Mouse (Mus musculus): ENCODE data around the gene Sec31b. TPM values are rescaled to one million over a fixed set of nuclear protein-coding genes. Genes with fewer than 3 reads are reported as not detected.

The Sec31b gene
- polyA plus RNA-seq, 1 experiment: 5.4 TPM

DNA sequence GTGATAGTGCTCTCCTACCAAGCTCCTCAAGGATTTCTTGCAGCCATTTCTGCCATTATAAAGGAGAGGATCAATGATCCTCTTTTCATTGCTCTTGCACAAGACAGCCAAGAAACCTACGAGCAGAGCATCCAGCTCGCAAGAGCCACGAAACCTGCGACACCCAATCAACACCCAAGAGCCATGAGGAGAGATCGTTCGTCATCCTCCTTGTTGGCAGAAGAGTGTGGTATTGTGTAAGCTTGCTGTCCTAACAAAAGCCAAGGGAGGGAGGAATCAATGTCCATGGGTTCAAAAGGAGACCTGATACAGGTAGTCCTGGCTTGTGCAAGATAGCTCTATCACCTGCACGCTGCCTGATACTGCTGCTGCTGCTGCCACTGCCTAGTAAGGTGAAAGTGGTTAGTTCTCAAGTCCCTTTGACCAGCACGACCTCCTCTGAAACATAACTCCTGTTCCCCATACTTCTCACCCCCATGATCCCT is 2.9 kb downstream of the Sec31b start:
- no peaks in the 10 kb centered on the region for H3K27me3 ChIP-seq (ENCODE audit: control insufficient read depth, insufficient read depth, low read length)
- TF ChIP-seq CTCF (IDR thresholded peaks at IDR 0.05; ENCODE audit: extremely low read depth, insufficient read depth, insufficient read length, insufficient replicate concordance) (no peak), POLR2A (IDR thresholded peaks at IDR 0.05; ENCODE audit: low read depth, low read length) (no peak)
- H3K36me3 ChIP-seq (ENCODE audit: control insufficient read depth, insufficient read depth, low read length): no peaks in the 10 kb centered on the region; the same call in 1 of the 2 replicates
- H3K27ac ChIP-seq (ENCODE audit: insufficient read depth, low read length): no peak overlapping the region
- no peak overlapping the region for H3K4me3 ChIP-seq (ENCODE audit: extremely low read depth, insufficient read depth, insufficient read length)
- 89% methylated on average over 8 of the region's 8 CpGs for WGBS
- DNase-seq (ENCODE audit: low read depth in 1 of 2, low spot score in 2 of 2): no peak
- peaks cover 5% of the 10 kb centered on the region; the same call in 1 of the 2 replicates for H3K4me1 ChIP-seq (ENCODE audit: control insufficient read depth, insufficient read depth, insufficient read length)

- WGBS: 88% methylated on average over 8 of the region's 8 CpGs
- no peak for TF ChIP-seq CTCF (IDR thresholded peaks at IDR 0.05; ENCODE audit: extremely low read depth, insufficient read depth, insufficient read length, insufficient replicate concordance)
- no peak for TF ChIP-seq POLR2A (IDR thresholded peaks at IDR 0.05; ENCODE audit: low read depth, low read length)
Observed at GRCm38 (mm10) chr19:44537416-44537815, 8.2 kb downstream of the Sec31b start.

GRCm38 (mm10) chr19:44535376-44535775 is 10.3 kb downstream of the Sec31b start:
- H3K4me3 ChIP-seq (ENCODE audit: extremely low read depth, insufficient read depth, insufficient read length): no peak overlapping the region

More at GRCm38 (mm10) chr19:44537416-44537815, 8.2 kb downstream of the Sec31b start:
- Histone ChIP-seq H3K4me1 (ENCODE audit: control insufficient read depth, insufficient read depth, insufficient read length) (no peaks in the 10 kb centered on the region), H3K27me3 (ENCODE audit: control insufficient read depth, insufficient read depth, low read length) (no peaks in the 10 kb centered on the region), H3K4me3 (ENCODE audit: extremely low read depth, insufficient read depth, insufficient read length) (no peak overlapping the region), H3K36me3 (ENCODE audit: control insufficient read depth, insufficient read depth, low read length) (no peaks in the 10 kb centered on the region; the same call in 1 of the 2 replicates), H3K27ac (ENCODE audit: insufficient read depth, low read length) (no peak overlapping the region)
- no peak for DNase-seq (ENCODE audit: low read depth in 1 of 2, low spot score in 2 of 2)

GRCm38 (mm10) chr19:44530018-44530417 is 15.6 kb downstream of the Sec31b start:
- Histone ChIP-seq H3K36me3 (ENCODE audit: control insufficient read depth, insufficient read depth, low read length) (no peaks in the 10 kb centered on the region; the same call in 1 of the 2 replicates), H3K27me3 (ENCODE audit: control insufficient read depth, insufficient read depth, low read length) (no peaks in the 10 kb centered on the region), H3K27ac (ENCODE audit: insufficient read depth, low read length) (no peak overlapping the region), H3K4me3 (ENCODE audit: extremely low read depth, insufficient read depth, insufficient read length) (no peak overlapping the region), H3K4me1 (ENCODE audit: control insufficient read depth, insufficient read depth, insufficient read length) (no peaks in the 10 kb centered on the region)
- TF ChIP-seq POLR2A (IDR thresholded peaks at IDR 0.05; ENCODE audit: low read depth, low read length) (no peak), CTCF (IDR thresholded peaks at IDR 0.05; ENCODE audit: extremely low read depth, insufficient read depth, insufficient read length, insufficient replicate concordance) (no peak)
- DNase-seq (ENCODE audit: low read depth in 1 of 2, low spot score in 2 of 2): no peak
- WGBS: 86% methylated on average over 6 of the region's 6 CpGs

More at GRCm38 (mm10) chr19:44535376-44535775, 10.3 kb downstream of the Sec31b start:
- no peak overlapping the region for H3K27ac ChIP-seq (ENCODE audit: insufficient read depth, low read length)
- H3K4me1 ChIP-seq (ENCODE audit: control insufficient read depth, insufficient read depth, insufficient read length): no peaks in the 10 kb centered on the region
- DNase-seq (ENCODE audit: low read depth in 1 of 2, low spot score in 2 of 2): no peak
- no peaks in the 10 kb centered on the region; the same call in 1 of the 2 replicates for H3K36me3 ChIP-seq (ENCODE audit: control insufficient read depth, insufficient read depth, low read length)
- WGBS: 49% methylated on average over 3 of the region's 3 CpGs
- no peaks in the 10 kb centered on the region for H3K27me3 ChIP-seq (ENCODE audit: control insufficient read depth, insufficient read depth, low read length)
- TF ChIP-seq CTCF (IDR thresholded peaks at IDR 0.05; ENCODE audit: extremely low read depth, insufficient read depth, insufficient read length, insufficient replicate concordance) (peak; percentile 9; the same call in 1 of the 2 replicates), POLR2A (IDR thresholded peaks at IDR 0.05; ENCODE audit: low read depth, low read length) (no peak)

- WGBS: 27% methylated on average over 9 of the region's 9 CpGs
- H3K27ac ChIP-seq (ENCODE audit: insufficient read depth, low read length): peak overlapping the region; percentile 30; the same call in 1 of the 2 replicates
- H3K4me3 ChIP-seq (ENCODE audit: extremely low read depth, insufficient read depth, insufficient read length): peak overlapping the region; percentile 15; the same call in 1 of the 2 replicates
- H3K27me3 ChIP-seq (ENCODE audit: control insufficient read depth, insufficient read depth, low read length): no peaks in the 10 kb centered on the region
- H3K4me1 ChIP-seq (ENCODE audit: control insufficient read depth, insufficient read depth, insufficient read length): no peaks in the 10 kb centered on the region
- H3K36me3 ChIP-seq (ENCODE audit: control insufficient read depth, insufficient read depth, low read length): no peaks in the 10 kb centered on the region
- TF ChIP-seq POLR2A (IDR thresholded peaks at IDR 0.05; ENCODE audit: low read depth, low read length) (no peak), CTCF (IDR thresholded peaks at IDR 0.05; ENCODE audit: extremely low read depth, insufficient read depth, insufficient read length, insufficient replicate concordance) (no peak)
- no peak for DNase-seq (ENCODE audit: low read depth in 1 of 2, low spot score in 2 of 2)
Observed at GRCm38 (mm10) chr19:44525551-44526205, 20.0 kb downstream of the Sec31b start.

DNA sequence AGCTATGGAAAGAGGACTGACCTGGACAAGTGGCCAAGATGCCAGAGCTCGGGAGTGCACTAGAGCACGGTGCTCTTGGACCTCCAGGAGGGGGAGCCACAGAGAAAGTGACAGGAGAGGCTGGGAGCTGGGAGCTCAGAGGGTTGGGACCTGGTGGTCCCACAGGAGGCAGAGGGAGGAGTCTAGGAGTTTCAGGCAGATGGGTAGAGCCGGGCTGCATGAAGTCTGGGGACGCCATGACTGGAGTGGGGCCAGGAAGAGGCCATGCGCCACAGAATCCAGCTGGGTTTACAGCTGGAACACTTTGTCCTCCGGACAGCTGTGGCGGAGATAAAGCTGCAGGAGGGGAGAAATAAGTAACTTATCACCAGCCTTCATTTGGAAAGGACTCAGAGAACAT is 26.5 kb downstream of the Sec31b start:
- TF ChIP-seq POLR2A (IDR thresholded peaks at IDR 0.05; ENCODE audit: low read depth, low read length) (no peak), CTCF (IDR thresholded peaks at IDR 0.05; ENCODE audit: extremely low read depth, insufficient read depth, insufficient read length, insufficient replicate concordance) (no peak)
- no peaks in the 10 kb centered on the region for H3K27me3 ChIP-seq (ENCODE audit: control insufficient read depth, insufficient read depth, low read length)
- no peak overlapping the region for H3K4me3 ChIP-seq (ENCODE audit: extremely low read depth, insufficient read depth, insufficient read length)
- no peaks in the 10 kb centered on the region for H3K4me1 ChIP-seq (ENCODE audit: control insufficient read depth, insufficient read depth, insufficient read length)
- no peak for DNase-seq (ENCODE audit: low read depth in 1 of 2, low spot score in 2 of 2)
- no peaks in the 10 kb centered on the region for H3K36me3 ChIP-seq (ENCODE audit: control insufficient read depth, insufficient read depth, low read length)
- WGBS: 69% methylated on average over 7 of the region's 7 CpGs
- no peak overlapping the region for H3K27ac ChIP-seq (ENCODE audit: insufficient read depth, low read length)
